In the genomic region with DNA sequence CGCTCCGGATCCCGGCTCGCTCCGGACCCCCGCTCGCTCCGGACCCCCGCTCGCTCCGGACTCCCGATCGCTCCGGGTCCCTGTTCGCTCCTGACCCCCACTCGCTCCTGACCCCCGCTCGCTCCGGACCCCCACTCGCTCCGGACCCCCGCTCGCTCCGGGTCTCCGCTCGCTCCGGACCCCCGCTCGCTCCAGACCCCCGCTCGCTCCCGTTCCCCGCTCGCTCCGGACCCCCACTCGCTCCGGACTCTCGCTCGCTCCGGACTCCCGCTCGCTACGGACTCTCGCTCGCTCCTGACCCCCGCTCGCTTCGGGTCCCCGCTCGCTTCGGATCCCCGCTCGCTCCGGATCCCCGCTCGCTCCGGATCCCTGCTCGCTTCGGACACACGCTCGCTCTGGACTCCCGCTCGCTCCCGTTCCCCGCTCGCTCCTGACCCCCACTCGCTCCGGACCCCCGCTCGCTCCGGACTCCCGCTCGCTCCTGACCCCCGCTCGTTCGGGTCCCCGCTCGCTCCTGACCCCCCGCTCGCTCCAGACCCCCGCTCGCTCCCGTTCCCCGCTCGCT, we compare ENCODE assay signal across 13 mouse cellular contexts. TPM values are rescaled to one million over a fixed set of nuclear protein-coding genes. Genes with fewer than 3 reads are reported as not detected.
DNase-seq lines count a peak whose midpoint lies in the region; ATAC-seq and TF ChIP-seq lines count a peak whose summit lies in the region.
"Not testable (repeated sequence)": the region's sequence is repeated elsewhere in the genome, so short reads cannot be mapped to it uniquely, and the experiment has no call there.
"Had no signal": no experiment of that assay in that cellular context is flagged by ENCODE, and none has a peak within 500 bp of the region (broad histone marks: within the 10 kb centered on the region; RNA-seq: fewer than 3 reads in every experiment).

No protein-coding gene starts in this region.

- H3K9ac ChIP-seq in forebrain, embryonic 11.5 days (ENCODE audit: low read length); hindbrain, postnatal 0 days (replicated peaks; ENCODE audit: low read length); liver, embryonic 15.5 days; midbrain, embryonic 15.5 days; stomach, embryonic 14.5 days (replicated peaks; ENCODE audit: low read depth, low read length): not testable (repeated sequence)
- peak overlapping the region; percentile 83; the same call in 1 of the 2 replicates for H3K9ac ChIP-seq in heart, embryonic 12.5 days

- 0 out of 2 replicates have a peak overlapping the region, but pooled peaks have one; percentile 33 for H3K27ac ChIP-seq in brown adipose tissue, adult 24 weeks (replicated peaks; ENCODE audit: low read depth, low read length)
- not testable (repeated sequence) for H3K27ac ChIP-seq in forebrain, embryonic 11.5 days (ENCODE audit: low read depth, low read length); heart, embryonic 12.5 days (ENCODE audit: poor library complexity, severe bottlenecking); hindbrain, postnatal 0 days; layer of hippocampus, adult 2 months; liver, embryonic 15.5 days (replicated peaks); midbrain, embryonic 15.5 days; stomach, embryonic 14.5 days (ENCODE audit: low read length)

- not testable (repeated sequence) for H3K9me3 ChIP-seq in forebrain, embryonic 11.5 days (ENCODE audit: control insufficient read depth, low read length); heart, embryonic 12.5 days (replicated peaks); hindbrain, postnatal 0 days (ENCODE audit: low read length); liver, embryonic 15.5 days (replicated peaks); midbrain, embryonic 15.5 days; stomach, embryonic 14.5 days (ENCODE audit: control insufficient read depth, low read depth, low read length)

- 1% methylated on average over 83 of the region's 85 CpGs for WGBS in forebrain, embryonic 11.5 days
- WGBS in heart, embryonic 12.5 days = 8% methylated on average over 83 of the region's 85 CpGs
- 2% methylated on average over 78 of the region's 85 CpGs for WGBS in hindbrain, postnatal 0 days
- 1% methylated on average over 85 of the region's 85 CpGs for WGBS in liver, embryonic 15.5 days (ENCODE audit: insufficient replicate concordance)
- WGBS in midbrain, embryonic 15.5 days = 2% methylated on average over 81 of the region's 85 CpGs
- 1% methylated on average over 71 of the region's 85 CpGs for WGBS in stomach, embryonic 14.5 days

- DNase-seq in forebrain, embryonic 11.5 days (ENCODE audit: low spot score); layer of hippocampus, adult 2 months (ENCODE audit: low spot score in 2 of 2): not testable (repeated sequence)
- DNase-seq in hindbrain, postnatal 0 days (ENCODE audit: low spot score) = peak; percentile 25

- peak overlapping the region; percentile 96 for H3K4me2 ChIP-seq in forebrain, embryonic 11.5 days (ENCODE audit: low read depth, low read length, severe bottlenecking)
- peak overlapping the region; percentile 98 for H3K4me2 ChIP-seq in heart, embryonic 12.5 days
- peak overlapping the region; percentile 81 for H3K4me2 ChIP-seq in hindbrain, postnatal 0 days (ENCODE audit: low read depth, low read length)
- H3K4me2 ChIP-seq in liver, embryonic 15.5 days = peak overlapping the region; percentile 67
- H3K4me2 ChIP-seq in midbrain, embryonic 15.5 days = peak overlapping the region; percentile 89
- peak overlapping the region; percentile 91 for H3K4me2 ChIP-seq in stomach, embryonic 14.5 days (replicated peaks; ENCODE audit: low read depth, low read length)

- not testable (repeated sequence) for H3K4me1 ChIP-seq in brown adipose tissue, adult 24 weeks (ENCODE audit: control insufficient read depth, insufficient read depth, insufficient read length, low read length); forebrain, embryonic 11.5 days (replicated peaks; ENCODE audit: control insufficient read depth, insufficient read depth, low read length); hindbrain, postnatal 0 days (ENCODE audit: insufficient read depth, low read length); liver, embryonic 15.5 days (replicated peaks); midbrain, embryonic 15.5 days; stomach, embryonic 14.5 days (ENCODE audit: control insufficient read depth, insufficient read depth, low read length)
- H3K4me1 ChIP-seq in heart, embryonic 12.5 days (replicated peaks) = peaks cover 17% of the 10 kb centered on the region

- H3K36me3 ChIP-seq in forebrain, embryonic 11.5 days (ENCODE audit: control insufficient read depth, insufficient read depth, low read length); hindbrain, postnatal 0 days (ENCODE audit: insufficient read depth, low read length); liver, embryonic 15.5 days (replicated peaks); midbrain, embryonic 15.5 days (replicated peaks); stomach, embryonic 14.5 days (ENCODE audit: control insufficient read depth, insufficient read depth, low read length): not testable (repeated sequence)
- peaks cover 72% of the 10 kb centered on the region for H3K36me3 ChIP-seq in heart, embryonic 12.5 days

- peak overlapping the region; percentile 88 for H3K4me3 ChIP-seq in brown adipose tissue, adult 24 weeks (ENCODE audit: insufficient read depth, low read depth, low read length)
- peak overlapping the region; percentile 45 for H3K4me3 ChIP-seq in forebrain, embryonic 11.5 days (ENCODE audit: low read depth, low read length)
- H3K4me3 ChIP-seq in heart, embryonic 12.5 days = peak overlapping the region; percentile 64
- peak overlapping the region; percentile 52 for H3K4me3 ChIP-seq in hindbrain, postnatal 0 days (ENCODE audit: low read length)
- H3K4me3 ChIP-seq in layer of hippocampus, adult 2 months = peak overlapping the region; percentile 48
- peak overlapping the region; percentile 41 for H3K4me3 ChIP-seq in liver, embryonic 15.5 days (replicated peaks)
- H3K4me3 ChIP-seq in midbrain, embryonic 15.5 days = peak overlapping the region; percentile 43
- peak overlapping the region; percentile 43 for H3K4me3 ChIP-seq in stomach, embryonic 14.5 days (ENCODE audit: low read depth, low read length)

- peaks cover 45% of the 10 kb centered on the region for H3K27me3 ChIP-seq in forebrain, embryonic 11.5 days (ENCODE audit: control insufficient read depth, insufficient read depth, low read length)
- H3K27me3 ChIP-seq in heart, embryonic 12.5 days (replicated peaks) = peaks cover 23% of the 10 kb centered on the region; the same call in 1 of the 2 replicates
- peaks cover 24% of the 10 kb centered on the region for H3K27me3 ChIP-seq in hindbrain, postnatal 0 days (ENCODE audit: insufficient read depth, low read length)
- peaks cover 95% of the 10 kb centered on the region for H3K27me3 ChIP-seq in liver, embryonic 15.5 days
- H3K27me3 ChIP-seq in midbrain, embryonic 15.5 days (replicated peaks) = peaks cover 44% of the 10 kb centered on the region
- H3K27me3 ChIP-seq in stomach, embryonic 14.5 days (ENCODE audit: control insufficient read depth, insufficient read depth, low read length) = peaks cover 34% of the 10 kb centered on the region

- not testable (repeated sequence) for ATAC-seq in forebrain, embryonic 11.5 days (replicated peaks; ENCODE audit: low FRiP score); heart, embryonic 12.5 days (ENCODE audit: insufficient number of reproducible peaks, low FRiP score); hindbrain, postnatal 0 days; liver, embryonic 15.5 days (ENCODE audit: insufficient read depth); midbrain, embryonic 15.5 days (replicated peaks); stomach, embryonic 14.5 days (ENCODE audit: insufficient number of reproducible peaks, insufficient read depth, low FRiP score, low read depth)

- TF ChIP-seq CTCF in hindbrain, postnatal 0 days (IDR thresholded peaks at IDR 0.05; ENCODE audit: low read depth); layer of hippocampus, adult 2 months (conservative IDR thresholded peaks at IDR 0.05): not testable (repeated sequence)

RNA-seq across cellular contexts. Expression of a gene that starts 20.1 kb away (rescaled TPM):
- polyA plus RNA-seq in brown adipose tissue, adult 24 weeks (2012; ENCODE audit: insufficient read depth, insufficient read length, missing spikeins) = 9.1 and 14.2 TPM in 2 replicates
- polyA plus RNA-seq in forebrain, embryonic 11.5 days (2014; fragmentation: Nextera tagmentation; extraction: Ambion mirVana) = 0.20 and 0.41 TPM in 2 replicates
- polyA plus RNA-seq in heart, embryonic 12.5 days (2016; fragmentation: Nextera tagmentation; extraction: Ambion mirVana) = 199 and 203 TPM in 2 replicates
- 0.42 and 4.5 TPM in 2 replicates for total RNA-seq in hindbrain, postnatal 0 days (2014; rRNA removed)
- 2.4 and 3.4 TPM in 2 replicates for polyA plus RNA-seq in hindbrain, postnatal 0 days (2015; fragmentation: Nextera tagmentation; extraction: Ambion mirVana)
- total RNA-seq in layer of hippocampus, adult 2 months (2021) = 1 to 10 TPM in 1 of 2 experiments, under 1 TPM in 1; 0.66 to 1.4 TPM
- 1.7 TPM in 2 replicates for polyA plus RNA-seq in liver, embryonic 15.5 days (2015; fragmentation: Nextera tagmentation; extraction: Ambion mirVana)
- 1.3 and 2.0 TPM in 2 replicates for polyA plus RNA-seq in midbrain, embryonic 15.5 days (2015; fragmentation: Nextera tagmentation; extraction: Ambion mirVana)
- 1.6 and 1.8 TPM in 2 replicates for polyA plus RNA-seq in stomach, embryonic 14.5 days (2014; fragmentation: Nextera tagmentation; extraction: Ambion mirVana)
- total RNA-seq: megakaryocyte, adult 5-6 weeks had no signal

RNA-seq across cellular contexts. Expression of a gene that starts 20.7 kb away (rescaled TPM):
- 28.7 and 30.4 TPM in 2 replicates for polyA plus RNA-seq in brown adipose tissue, adult 24 weeks (2012; ENCODE audit: insufficient read depth, insufficient read length, missing spikeins)
- polyA plus RNA-seq in forebrain, embryonic 11.5 days (2014; fragmentation: Nextera tagmentation; extraction: Ambion mirVana) = 0.28 and 0.40 TPM in 2 replicates
- polyA plus RNA-seq in heart, embryonic 12.5 days (2016; fragmentation: Nextera tagmentation; extraction: Ambion mirVana) = 2.5 and 2.7 TPM in 2 replicates
- 1.8 and 2.2 TPM in 2 replicates for total RNA-seq in hindbrain, postnatal 0 days (2014; rRNA removed)
- polyA plus RNA-seq in hindbrain, postnatal 0 days (2015; fragmentation: Nextera tagmentation; extraction: Ambion mirVana) = 2.1 and 2.4 TPM in 2 replicates
- 1 to 10 TPM; 2.5 to 4.0 TPM for total RNA-seq in layer of hippocampus, adult 2 months (2021)
- polyA plus RNA-seq in liver, embryonic 15.5 days (2015; fragmentation: Nextera tagmentation; extraction: Ambion mirVana) = 1.5 and 1.6 TPM in 2 replicates
- polyA plus RNA-seq in midbrain, embryonic 15.5 days (2015; fragmentation: Nextera tagmentation; extraction: Ambion mirVana) = 1.4 and 1.8 TPM in 2 replicates
- 1.3 and 1.8 TPM in 2 replicates for polyA plus RNA-seq in stomach, embryonic 14.5 days (2014; fragmentation: Nextera tagmentation; extraction: Ambion mirVana)

RNA-seq across cellular contexts. Expression of a gene that starts 22.3 kb away (rescaled TPM):
- polyA plus RNA-seq in brown adipose tissue, adult 24 weeks (2012; ENCODE audit: insufficient read depth, insufficient read length, missing spikeins) = 3.8 and 6.7 TPM in 2 replicates
- 31.9 and 34.8 TPM in 2 replicates for polyA plus RNA-seq in forebrain, embryonic 11.5 days (2014; fragmentation: Nextera tagmentation; extraction: Ambion mirVana)
- polyA plus RNA-seq in heart, embryonic 12.5 days (2016; fragmentation: Nextera tagmentation; extraction: Ambion mirVana) = 20.0 and 22.0 TPM in 2 replicates
- 23.5 and 34.2 TPM in 2 replicates for total RNA-seq in hindbrain, postnatal 0 days (2014; rRNA removed)
- polyA plus RNA-seq in hindbrain, postnatal 0 days (2015; fragmentation: Nextera tagmentation; extraction: Ambion mirVana) = 26.0 and 27.2 TPM in 2 replicates
- 10 to 100 TPM; 46.0 to 48.8 TPM for total RNA-seq in layer of hippocampus, adult 2 months (2021)
- polyA plus RNA-seq in liver, embryonic 15.5 days (2015; fragmentation: Nextera tagmentation; extraction: Ambion mirVana) = 12.4 and 13.6 TPM in 2 replicates
- polyA plus RNA-seq in midbrain, embryonic 15.5 days (2015; fragmentation: Nextera tagmentation; extraction: Ambion mirVana) = 33.8 and 36.8 TPM in 2 replicates
- 30.9 and 31.6 TPM in 2 replicates for polyA plus RNA-seq in stomach, embryonic 14.5 days (2014; fragmentation: Nextera tagmentation; extraction: Ambion mirVana)

RNA-seq across cellular contexts. Expression of a gene that starts 38.5 kb away (rescaled TPM):
- polyA plus RNA-seq in brown adipose tissue, adult 24 weeks (2012; ENCODE audit: insufficient read depth, insufficient read length, missing spikeins) = 0.79 TPM in 1 of 2 replicates, not detected in the other
- 0.44 and 0.48 TPM in 2 replicates for polyA plus RNA-seq in forebrain, embryonic 11.5 days (2014; fragmentation: Nextera tagmentation; extraction: Ambion mirVana)
- 0.10 and 0.12 TPM in 2 replicates for polyA plus RNA-seq in heart, embryonic 12.5 days (2016; fragmentation: Nextera tagmentation; extraction: Ambion mirVana)
- total RNA-seq in hindbrain, postnatal 0 days (2014; rRNA removed) = not detected in 2 replicates
- polyA plus RNA-seq in hindbrain, postnatal 0 days (2015; fragmentation: Nextera tagmentation; extraction: Ambion mirVana) = 0.13 TPM in 1 of 2 replicates, not detected in the other
- total RNA-seq in layer of hippocampus, adult 2 months (2021) = not detected
- polyA plus RNA-seq in liver, embryonic 15.5 days (2015; fragmentation: Nextera tagmentation; extraction: Ambion mirVana) = 0.07 and 0.18 TPM in 2 replicates
- 0.78 and 1.2 TPM in 2 replicates for polyA plus RNA-seq in midbrain, embryonic 15.5 days (2015; fragmentation: Nextera tagmentation; extraction: Ambion mirVana)
- 0.12 and 0.34 TPM in 2 replicates for polyA plus RNA-seq in stomach, embryonic 14.5 days (2014; fragmentation: Nextera tagmentation; extraction: Ambion mirVana)
- total RNA-seq: gastrocnemius, postnatal 36 days; hematopoietic stem cell, adult 5-6 weeks; layer of hippocampus, adult 8-10 months; left cerebral cortex, postnatal 25 days; megakaryocyte, adult 5-6 weeks had no signal

RNA-seq across cellular contexts. Expression of a gene that starts 40.1 kb away (rescaled TPM):
- polyA plus RNA-seq in brown adipose tissue, adult 24 weeks (2012; ENCODE audit: insufficient read depth, insufficient read length, missing spikeins) = 13.4 and 21.8 TPM in 2 replicates
- 15.6 and 17.4 TPM in 2 replicates for polyA plus RNA-seq in forebrain, embryonic 11.5 days (2014; fragmentation: Nextera tagmentation; extraction: Ambion mirVana)
- polyA plus RNA-seq in heart, embryonic 12.5 days (2016; fragmentation: Nextera tagmentation; extraction: Ambion mirVana) = 13.0 and 14.6 TPM in 2 replicates
- total RNA-seq in hindbrain, postnatal 0 days (2014; rRNA removed) = 8.9 and 11.4 TPM in 2 replicates
- polyA plus RNA-seq in hindbrain, postnatal 0 days (2015; fragmentation: Nextera tagmentation; extraction: Ambion mirVana) = 9.7 TPM in 2 replicates
- total RNA-seq in layer of hippocampus, adult 2 months (2021) = 10 to 100 TPM; 15.1 to 16.4 TPM
- polyA plus RNA-seq in liver, embryonic 15.5 days (2015; fragmentation: Nextera tagmentation; extraction: Ambion mirVana) = 5.6 and 6.2 TPM in 2 replicates
- 12.1 and 13.9 TPM in 2 replicates for polyA plus RNA-seq in midbrain, embryonic 15.5 days (2015; fragmentation: Nextera tagmentation; extraction: Ambion mirVana)
- 14.1 and 14.4 TPM in 2 replicates for polyA plus RNA-seq in stomach, embryonic 14.5 days (2014; fragmentation: Nextera tagmentation; extraction: Ambion mirVana)

Comparison
In these comparisons a context has a peak if more than half of its experiments do, and no peak if none do; other contexts are left out.
1. RNA of a gene that starts 20.1 kb away (polyA plus RNA-seq): 199 to 203 TPM in heart, embryonic 12.5 days; 9.1 to 14.2 TPM in brown adipose tissue, adult 24 weeks, 2.4 to 3.4 TPM in hindbrain, postnatal 0 days, 1.3 to 2.0 TPM in midbrain, embryonic 15.5 days, 1.6 to 1.8 TPM in stomach, embryonic 14.5 days, 1.7 TPM in liver, embryonic 15.5 days and 0.20 to 0.41 TPM in forebrain, embryonic 11.5 days; every median in the first group is over 10 times any median in the second.
2. Peak in every context shown above with its lines, with median percentiles within 50 percentile points of each other: H3K4me3 ChIP-seq and H3K4me2 ChIP-seq.